Mouse (Mus musculus): ENCODE data around the gene Fkbp2. TPM values are rescaled to one million over a fixed set of nuclear protein-coding genes. Genes with fewer than 3 reads are reported as not detected.

Fkbp2 gene
- polyA plus RNA-seq, 1 experiment from 2014 or later, result 84.8 TPM

DNA sequence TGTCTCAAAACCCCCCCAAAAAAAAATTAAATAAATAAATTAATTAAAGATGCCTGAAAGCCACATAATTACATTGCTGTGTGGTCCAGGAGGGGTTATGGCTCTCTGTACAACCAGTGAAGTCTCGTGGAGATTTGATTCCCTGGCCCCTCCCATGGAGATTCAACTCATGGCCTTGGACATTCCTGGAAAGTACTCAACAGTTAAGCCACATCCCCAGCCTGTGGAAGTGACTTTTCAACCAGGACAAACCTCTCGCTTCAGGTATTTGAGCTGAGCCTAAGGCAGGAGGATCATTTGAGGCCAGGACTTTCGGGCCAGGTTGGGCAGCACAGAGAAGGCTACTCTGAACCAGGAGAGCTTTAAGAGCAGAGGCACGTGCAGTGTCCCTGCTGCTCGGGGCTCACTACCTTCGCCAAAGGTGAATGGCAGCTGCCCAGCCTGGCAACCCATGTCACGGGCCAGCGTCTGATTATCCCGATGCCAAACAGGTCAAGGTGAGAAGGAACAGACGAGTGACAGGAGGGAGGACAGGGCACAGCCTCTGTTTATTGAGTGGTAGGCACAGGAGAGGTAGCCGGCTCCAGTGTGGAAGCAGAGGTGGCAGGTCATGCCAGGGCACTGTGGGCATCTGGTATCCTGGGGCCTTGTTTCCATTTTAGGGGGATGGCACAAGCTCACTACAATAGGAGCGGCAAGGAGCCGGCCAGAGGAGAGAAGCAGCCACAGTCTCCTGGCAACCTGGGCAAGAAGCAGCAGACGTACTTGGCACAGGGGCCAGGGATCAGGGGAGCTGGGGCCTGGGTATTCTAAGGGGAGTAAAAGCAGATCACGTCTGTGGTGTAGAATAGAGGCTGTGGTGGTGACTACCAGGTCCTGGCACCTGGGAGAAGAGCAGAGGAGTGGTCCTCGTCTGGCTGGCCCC lies 42.5 kb downstream of the Fkbp2 start:
- H3K9me3 ChIP-seq (ENCODE audit: low read depth, low read length), result no peaks in the 10 kb centered on the region
- no peak overlapping the region for H3K9ac ChIP-seq
- 77% methylated on average over 16 of the region's 16 CpGs for WGBS
- no peak overlapping the region for H3K27ac ChIP-seq (ENCODE audit: low read depth)
- H3K4me3 ChIP-seq (ENCODE audit: low read depth, low read length), result no peak overlapping the region
- H3K4me2 ChIP-seq, result no peak overlapping the region
- ATAC-seq (ENCODE audit: insufficient read depth), result no peak
- DNase-seq, result no peak
- H3K27me3 ChIP-seq (ENCODE audit: insufficient read depth, low read length), result peaks cover 35% of the 10 kb centered on the region
- H3K4me1 ChIP-seq (ENCODE audit: insufficient read depth), result peaks cover 7% of the 10 kb centered on the region
- no peak for TF ChIP-seq CTCF (IDR thresholded peaks at IDR 0.05; ENCODE audit: low read depth)
- no peaks in the 10 kb centered on the region for H3K36me3 ChIP-seq (ENCODE audit: insufficient read depth)

GRCm38 (mm10) chr19:6936299-6936698 lies 44.0 kb downstream of the Fkbp2 start:
- H3K9ac ChIP-seq, result no peak overlapping the region
- no peak for DNase-seq
- no peak for ATAC-seq (ENCODE audit: insufficient read depth)
- no peak overlapping the region for H3K4me3 ChIP-seq (ENCODE audit: low read depth, low read length)
- TF ChIP-seq CTCF (IDR thresholded peaks at IDR 0.05; ENCODE audit: low read depth), result peak; percentile 44
- H3K9me3 ChIP-seq (ENCODE audit: low read depth, low read length), result no peaks in the 10 kb centered on the region
- H3K27ac ChIP-seq (ENCODE audit: low read depth), result no peak overlapping the region
- WGBS, result 24% methylated on average over 3 of the region's 3 CpGs
- no peaks in the 10 kb centered on the region for H3K36me3 ChIP-seq (ENCODE audit: insufficient read depth)
- peaks cover 6% of the 10 kb centered on the region; the same call in 1 of the 2 replicates for H3K4me1 ChIP-seq (ENCODE audit: insufficient read depth)
- peaks cover 50% of the 10 kb centered on the region for H3K27me3 ChIP-seq (ENCODE audit: insufficient read depth, low read length)
- H3K4me2 ChIP-seq, result no peak overlapping the region

- TF ChIP-seq CTCF (IDR thresholded peaks at IDR 0.05; ENCODE audit: low read depth), result no peak
- H3K9me3 ChIP-seq (ENCODE audit: low read depth, low read length), result no peaks in the 10 kb centered on the region
- H3K4me2 ChIP-seq, result peak within 1 kb of the TSS; percentile 74
- WGBS, result 10% methylated on average over 23 of the region's 23 CpGs
- H3K36me3 ChIP-seq (ENCODE audit: insufficient read depth), result no peaks in the 10 kb centered on the region
- ATAC-seq (ENCODE audit: insufficient read depth) (no peak), DNase-seq (no peak)
- no peak within 1 kb of the TSS for H3K27ac ChIP-seq (ENCODE audit: low read depth)
- peak within 1 kb of the TSS; percentile 41 for H3K4me3 ChIP-seq (ENCODE audit: low read depth, low read length)
- peaks cover 64% of the 10 kb centered on the region for H3K27me3 ChIP-seq (ENCODE audit: insufficient read depth, low read length)
- no peaks in the 10 kb centered on the region for H3K4me1 ChIP-seq (ENCODE audit: insufficient read depth)
- H3K9ac ChIP-seq, result peak within 1 kb of the TSS; percentile 46
These were observed 45.9 kb downstream of the Fkbp2 start, which contains the start of gene Kcnk4 for GRCm38 (mm10) chr19:6934195-6934977. TSS of gene Kcnk4 (minus strand) at chr19:6934515.

- peak overlapping the region; percentile 46 for H3K9ac ChIP-seq
- peak overlapping the region; percentile 74 for H3K4me2 ChIP-seq
- no peaks in the 10 kb centered on the region for H3K9me3 ChIP-seq (ENCODE audit: low read depth, low read length)
- WGBS, result 4% methylated on average over 58 of the region's 58 CpGs
- ATAC-seq (ENCODE audit: insufficient read depth), result peak; percentile 47; the same call in 1 of the 2 replicates
- H3K27ac ChIP-seq (ENCODE audit: low read depth), result no peak overlapping the region
- H3K4me3 ChIP-seq (ENCODE audit: low read depth, low read length), result peak overlapping the region; percentile 41
- no peaks in the 10 kb centered on the region for H3K4me1 ChIP-seq (ENCODE audit: insufficient read depth)
- H3K27me3 ChIP-seq (ENCODE audit: insufficient read depth, low read length), result peaks cover 67% of the 10 kb centered on the region
- no peaks in the 10 kb centered on the region for H3K36me3 ChIP-seq (ENCODE audit: insufficient read depth)
- peak; percentile 46 for DNase-seq
- TF ChIP-seq CTCF (IDR thresholded peaks at IDR 0.05; ENCODE audit: low read depth), result no peak
These were observed 46.7 kb downstream of the Fkbp2 start for GRCm38 (mm10) chr19:6933436-6934194.

DNA sequence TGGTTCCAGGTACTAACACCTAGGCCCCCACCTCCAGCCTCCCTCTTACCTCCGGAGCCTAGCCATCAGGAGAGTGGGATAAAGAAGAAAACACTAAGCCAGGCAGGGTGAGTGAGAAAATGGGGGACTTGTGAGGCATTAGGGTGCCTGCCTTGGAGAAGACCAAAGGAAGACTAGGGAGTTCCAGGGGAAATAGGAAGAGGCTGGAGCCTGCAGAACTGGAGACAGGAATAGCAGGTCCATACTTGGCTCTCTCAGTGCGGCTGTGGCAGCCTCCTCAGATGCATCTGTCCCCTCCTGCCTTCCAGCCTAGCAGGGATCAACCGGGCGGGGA lies 47.2 kb downstream of the Fkbp2 start:
- Histone ChIP-seq H3K4me3 (ENCODE audit: low read depth, low read length) (peak overlapping the region; percentile 41; the same call in 1 of the 2 replicates), H3K4me2 (0 out of 2 replicates have a peak overlapping the region, but pooled peaks have one; percentile 74), H3K4me1 (ENCODE audit: insufficient read depth) (no peaks in the 10 kb centered on the region), H3K27ac (ENCODE audit: low read depth) (no peak overlapping the region), H3K36me3 (ENCODE audit: insufficient read depth) (no peaks in the 10 kb centered on the region), H3K27me3 (ENCODE audit: insufficient read depth, low read length) (peaks cover 73% of the 10 kb centered on the region), H3K9me3 (ENCODE audit: low read depth, low read length) (no peaks in the 10 kb centered on the region), H3K9ac (no peak overlapping the region)
- TF ChIP-seq CTCF (IDR thresholded peaks at IDR 0.05; ENCODE audit: low read depth), result no peak
- DNase-seq (no peak), ATAC-seq (ENCODE audit: insufficient read depth) (no peak)
- WGBS, result 26% methylated on average over 4 of the region's 4 CpGs

- TF ChIP-seq CTCF (IDR thresholded peaks at IDR 0.05; ENCODE audit: low read depth), result no peak
- DNase-seq (no peak), ATAC-seq (ENCODE audit: insufficient read depth) (no peak)
- 42% methylated on average over 1 of the region's 1 CpGs for WGBS
- H3K4me2 ChIP-seq, result no peak overlapping the region
- no peaks in the 10 kb centered on the region for H3K4me1 ChIP-seq (ENCODE audit: insufficient read depth)
- H3K27me3 ChIP-seq (ENCODE audit: insufficient read depth, low read length), result peaks cover 83% of the 10 kb centered on the region
- no peak overlapping the region for H3K27ac ChIP-seq (ENCODE audit: low read depth)
- H3K9ac ChIP-seq, result no peak overlapping the region
- no peaks in the 10 kb centered on the region for H3K36me3 ChIP-seq (ENCODE audit: insufficient read depth)
- no peak overlapping the region for H3K4me3 ChIP-seq (ENCODE audit: low read depth, low read length)
- H3K9me3 ChIP-seq (ENCODE audit: low read depth, low read length), result no peaks in the 10 kb centered on the region
These were observed 48.3 kb downstream of the Fkbp2 start for GRCm38 (mm10) chr19:6932018-6932417.
